Mouse (Mus musculus) olfactory bulb, adult 2 months (tissue): Measurements from ENCODE around the gene Kcnk10.

ENCODE experiments used
- CTCF ChIP-seq: fragments of 200-500 bp; IDR thresholded peaks from 2 replicates; pipeline ENCODE4 v1.5.1; 2012; ENCODE audit warnings: low read depth, mild to moderate bottlenecking, low read length, moderate library complexity; ENCODE audit not compliant: insufficient read depth
- POLR2A ChIP-seq: fragments of 200-500 bp; IDR thresholded peaks from 2 replicates; pipeline ENCODE4 v1.6.1; 2012; ENCODE audit warnings: mild to moderate bottlenecking, low read depth, low read length, moderate library complexity; ENCODE audit not compliant: insufficient read depth

DNA sequence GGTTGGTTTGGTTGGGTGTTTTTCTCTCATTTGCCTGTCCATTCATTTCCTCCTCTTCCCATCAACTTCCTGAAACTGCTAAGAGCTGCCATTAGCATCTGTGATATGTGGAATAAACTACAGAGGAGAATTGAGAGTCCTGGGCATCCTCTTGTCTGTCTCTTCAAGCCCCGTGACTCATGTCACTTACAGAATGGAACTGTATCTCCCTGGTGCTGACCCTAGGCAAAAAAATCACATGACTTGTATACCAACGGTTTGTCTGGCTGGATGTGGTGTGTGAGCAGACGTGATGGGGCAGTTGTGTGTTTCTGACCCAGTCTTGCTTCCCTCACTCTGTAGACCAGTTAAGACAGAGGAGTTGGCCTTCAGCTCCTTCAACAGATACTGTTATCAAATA is 134.4 kb downstream of the Kcnk10 start:
- TF ChIP-seq CTCF (no peak), POLR2A (no peak)
